Mouse (Mus musculus) heart, postnatal 0 days (tissue): Measurements from ENCODE around the gene Shf. TPM values are rescaled to one million over a fixed set of nuclear protein-coding genes. Genes with fewer than 3 reads are reported as not detected.

Source experiments
- ATAC-seq: fragments of 200-750 bp; cut with Nextera tagmentation; 2 replicates; pipeline ENCODE4 v1.8.0; 2017; ENCODE audit warnings: low read depth, moderate number of reproducible peaks, moderate library complexity; ENCODE audit not compliant: insufficient read depth
- DNase-seq: peaks from one replicate; pipeline ENCODE4 v3.0.0-alpha.2; 2016; ENCODE audit warnings: low spot score
- H3K27ac ChIP-seq: fragments of 300-500 bp; sonication (generic); 2 replicates; pipeline ENCODE4 v1.5.1; 2014; ENCODE audit warnings: low read depth, mild to moderate bottlenecking
- H3K27me3 ChIP-seq: fragments of 300-500 bp; sonication (generic); 2 replicates; pipeline ENCODE4 v1.6.1; 2014; ENCODE audit warnings: low read length, mixed read lengths; ENCODE audit not compliant: control insufficient read depth, insufficient read depth
- H3K36me3 ChIP-seq: fragments of 300-500 bp; sonication (generic); replicated peaks from 2 replicates; pipeline ENCODE4 v1.6.1; 2014; ENCODE audit warnings: low read length, mixed read lengths; ENCODE audit not compliant: control insufficient read depth, insufficient read depth
- H3K4me1 ChIP-seq: fragments of 300-500 bp; sonication (generic); 2 replicates; pipeline ENCODE4 v1.6.1; 2014; ENCODE audit warnings: antibody characterized with exemption; ENCODE audit not compliant: control insufficient read depth, insufficient read depth
- H3K4me2 ChIP-seq: fragments of 300-500 bp; sonication (generic); 2 replicates; pipeline ENCODE4 v1.6.1; 2014; ENCODE audit warnings: low read depth, mild to moderate bottlenecking, low read length, moderate library complexity
- H3K4me3 ChIP-seq: fragments of 300-500 bp; sonication (generic); 2 replicates; pipeline ENCODE4 v1.5.1; 2014; ENCODE audit warnings: low read depth, low read length
- H3K9ac ChIP-seq: fragments of 300-500 bp; sonication (generic); replicated peaks from 2 replicates; pipeline ENCODE4 v1.6.1; 2014; ENCODE audit warnings: low read depth, low read length, mixed read lengths
- H3K9me3 ChIP-seq: fragments of 300-500 bp; sonication (generic); replicated peaks from 2 replicates; pipeline ENCODE4 v1.6.1; 2016; ENCODE audit warnings: low read length; ENCODE audit not compliant: control insufficient read depth
- CTCF ChIP-seq: IDR thresholded peaks from 2 replicates; pipeline ENCODE4 v1.5.1; 2016; ENCODE audit warnings: antibody characterized with exemption, control low read depth, low read depth
- EP300 ChIP-seq: IDR thresholded peaks from 2 replicates; pipeline ENCODE4 v1.6.1; 2016; ENCODE audit warnings: antibody characterized with exemption, low read depth
- WGBS: fragments of 180-500 bp; shearing (Covaris S2); extraction: QIAGEN DNeasy Blood & Tissue Kit; methylation state at CpG from one replicate; pipeline ENCODE4 v1.1.7; 2014; 5-methylcytosine and 5-hydroxymethylcytosine counted together
- polyA plus RNA-seq: library from polyadenylated mRNA; unstranded; fragments of >200 nt; fragmentation: Nextera tagmentation; extraction: Ambion mirVana; gene quantifications from 2 replicates; pipeline ENCODE4 v1.2.1, GENCODE M21; 2015
- total RNA-seq: library from RNA; depleted of rRNA; stranded (reverse); fragments of >200 nt; gene quantifications from 2 replicates; pipeline ENCODE4 v1.2.3, GENCODE M21; 2014; ENCODE audit warnings: low replicate concordance

Shf gene
- total and polyA plus RNA-seq, 2 experiments from 2014 or later, result 1.3 to 27.0 TPM

- peak overlapping the region; percentile 25 for H3K4me3 ChIP-seq
- H3K4me2 ChIP-seq, result peak overlapping the region; percentile 51
- TF ChIP-seq CTCF, result peak; percentile 52
- no peak for TF ChIP-seq EP300
- H3K27ac ChIP-seq, result no peak overlapping the region
- H3K27me3 ChIP-seq, result peaks cover 71% of the 10 kb centered on the region
- DNase-seq (peak; percentile 31), ATAC-seq (no peak)
- peaks cover 7% of the 10 kb centered on the region for H3K4me1 ChIP-seq
- H3K36me3 ChIP-seq, result no peaks in the 10 kb centered on the region
- no peaks in the 10 kb centered on the region for H3K9me3 ChIP-seq
- no peak overlapping the region for H3K9ac ChIP-seq
- 2% methylated on average over 27 of the region's 27 CpGs for WGBS
These were observed 56.1 kb downstream of the Shf start for GRCm38 (mm10) chr2:122312722-122313417.

GRCm38 (mm10) chr2:122311561-122311960, 57.4 kb downstream of the Shf start:
- 49% methylated on average over 2 of the region's 2 CpGs for WGBS
- no peak for DNase-seq
- Histone ChIP-seq H3K4me1 (peaks cover 7% of the 10 kb centered on the region), H3K27ac (no peak overlapping the region), H3K9ac (no peak overlapping the region), H3K36me3 (no peaks in the 10 kb centered on the region), H3K9me3 (no peaks in the 10 kb centered on the region), H3K4me2 (no peak overlapping the region), H3K4me3 (no peak overlapping the region), H3K27me3 (peaks cover 76% of the 10 kb centered on the region)
- no peak for ATAC-seq
- TF ChIP-seq EP300 (no peak), CTCF (no peak)

- ATAC-seq (no peak), DNase-seq (no peak)
- 36% methylated on average over 3 of the region's 3 CpGs for WGBS
- H3K4me1 ChIP-seq, result peaks cover 7% of the 10 kb centered on the region
- no peak for TF ChIP-seq EP300
- TF ChIP-seq CTCF, result no peak
- no peak overlapping the region for H3K4me3 ChIP-seq
- no peak overlapping the region for H3K27ac ChIP-seq
- H3K9ac ChIP-seq, result no peak overlapping the region
- H3K36me3 ChIP-seq, result no peaks in the 10 kb centered on the region
- H3K27me3 ChIP-seq, result peaks cover 81% of the 10 kb centered on the region
- no peaks in the 10 kb centered on the region for H3K9me3 ChIP-seq
- no peak overlapping the region for H3K4me2 ChIP-seq
These were observed 59.3 kb downstream of the Shf start for GRCm38 (mm10) chr2:122309647-122310046.

GRCm38 (mm10) chr2:122306184-122306583, 62.8 kb downstream of the Shf start:
- peaks cover 80% of the 10 kb centered on the region for H3K27me3 ChIP-seq
- WGBS, result 22% methylated on average over 4 of the region's 4 CpGs

GRCm38 (mm10) chr2:122305097-122305892, 63.7 kb downstream of the Shf start:
- ATAC-seq, result no peak
- DNase-seq, result no peak
- peaks cover 81% of the 10 kb centered on the region for H3K27me3 ChIP-seq

More at GRCm38 (mm10) chr2:122306184-122306583, 62.8 kb downstream of the Shf start:
- DNase-seq (no peak), ATAC-seq (no peak)
- no peak overlapping the region for H3K27ac ChIP-seq
- TF ChIP-seq EP300 (no peak), CTCF (no peak)
- H3K4me3 ChIP-seq, result no peak overlapping the region
- H3K4me2 ChIP-seq, result no peak overlapping the region
- H3K36me3 ChIP-seq, result no peaks in the 10 kb centered on the region
- peaks cover 9% of the 10 kb centered on the region for H3K4me1 ChIP-seq
- H3K9ac ChIP-seq, result no peak overlapping the region
- no peaks in the 10 kb centered on the region for H3K9me3 ChIP-seq

More at GRCm38 (mm10) chr2:122305097-122305892, 63.7 kb downstream of the Shf start:
- Histone ChIP-seq H3K27ac (no peak overlapping the region), H3K9ac (no peak overlapping the region), H3K4me1 (peaks cover 14% of the 10 kb centered on the region), H3K9me3 (no peaks in the 10 kb centered on the region), H3K4me3 (no peak overlapping the region), H3K36me3 (no peaks in the 10 kb centered on the region), H3K4me2 (no peak overlapping the region)
- 80% methylated on average over 16 of the region's 16 CpGs for WGBS
- TF ChIP-seq CTCF, result no peak
- no peak for TF ChIP-seq EP300
